Mouse (Mus musculus) thymus, adult 2 months (tissue): Measurements from ENCODE around the gene Sec31a.

Source experiments
- CTCF ChIP-seq: fragments of 200-500 bp; IDR thresholded peaks from 2 replicates; pipeline ENCODE4 v1.5.1; 2012; ENCODE audit warnings: mild to moderate bottlenecking, control low read depth, low read length, moderate library complexity, borderline replicate concordance; ENCODE audit not compliant: control insufficient read depth, poor library complexity, insufficient read depth; ENCODE audit errors: extremely low read depth
- POLR2A ChIP-seq: fragments of 200-500 bp; IDR thresholded peaks from 2 replicates; pipeline ENCODE4 v1.6.1; 2012; ENCODE audit warnings: mild to moderate bottlenecking, low read length, control low read depth, moderate library complexity; ENCODE audit not compliant: control insufficient read depth, poor library complexity, insufficient read depth; ENCODE audit errors: extremely low read depth

DNA sequence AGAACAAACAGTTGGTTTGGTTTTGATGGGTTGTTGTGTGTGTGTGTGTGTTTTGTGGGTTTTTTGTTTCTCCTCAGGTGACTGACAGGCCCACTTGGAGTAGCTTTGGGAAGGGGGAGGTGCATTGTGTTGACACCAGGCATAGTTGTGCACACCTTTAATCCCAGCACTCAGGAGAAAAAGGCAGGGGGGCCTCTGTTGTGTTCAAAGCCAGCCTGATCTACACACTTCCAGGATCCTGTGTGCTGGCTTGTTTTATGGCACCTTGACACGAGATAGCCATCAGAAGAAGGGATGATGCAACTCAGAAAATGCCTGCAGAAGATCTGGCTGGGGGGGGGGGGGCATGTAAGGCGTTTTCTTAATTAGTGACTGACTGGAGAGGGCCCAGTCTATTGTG lies 14.9 kb upstream of the Sec31a start:
- TF ChIP-seq POLR2A (no peak), CTCF (no peak)
